14 mouse cellular contexts compared by ENCODE assay signal in genomic region chr5:151126608-151127005, GRCm38 (mm10).
DNase-seq lines count a peak whose midpoint lies in the region; ATAC-seq lines count a peak whose summit lies in the region.
"Had no signal": no experiment of that assay in that cellular context is flagged by ENCODE, and none has a peak within 500 bp of the region (broad histone marks: within the 10 kb centered on the region; RNA-seq: fewer than 3 reads in every experiment).

No protein-coding gene starts in this region.

- H3K27ac ChIP-seq in hindbrain, embryonic 15.5 days (replicated peaks) = no peak overlapping the region
- no peak overlapping the region for H3K27ac ChIP-seq in hindbrain, embryonic 16.5 days (ENCODE audit: low read depth, low read length)
- peak overlapping the region; percentile 82 for H3K27ac ChIP-seq in lung, embryonic 15.5 days
- H3K27ac ChIP-seq in intestine, embryonic 16.5 days (ENCODE audit: low read length) = peak overlapping the region; percentile 72
- peak overlapping the region; percentile 76 for H3K27ac ChIP-seq in stomach, embryonic 15.5 days
- H3K27ac ChIP-seq: forebrain, embryonic 13.5 days had no signal

- H3K9me3 ChIP-seq in hindbrain, embryonic 15.5 days = no peaks in the 10 kb centered on the region
- H3K9me3 ChIP-seq in hindbrain, embryonic 16.5 days (ENCODE audit: control insufficient read depth, low read length) = no peaks in the 10 kb centered on the region
- no peaks in the 10 kb centered on the region for H3K9me3 ChIP-seq in lung, embryonic 15.5 days
- H3K9me3 ChIP-seq in intestine, embryonic 16.5 days (ENCODE audit: control insufficient read depth, low read length) = no peaks in the 10 kb centered on the region
- no peaks in the 10 kb centered on the region for H3K9me3 ChIP-seq in stomach, embryonic 15.5 days
- H3K9me3 ChIP-seq: forebrain, embryonic 13.5 days had no signal

- no peak for ATAC-seq in hindbrain, embryonic 15.5 days (ENCODE audit: low FRiP score, low read depth)
- no peak for ATAC-seq in hindbrain, embryonic 16.5 days
- ATAC-seq in lung, embryonic 15.5 days (ENCODE audit: borderline replicate concordance, extremely low read depth, low FRiP score, low TSS enrichment) = no peak
- ATAC-seq in intestine, embryonic 16.5 days = no peak
- ATAC-seq in stomach, embryonic 15.5 days (ENCODE audit: insufficient read depth, low FRiP score, low read depth) = no peak
- no peak for ATAC-seq in megakaryocyte-erythroid progenitor cell, adult 5-6 weeks (replicated peaks; ENCODE audit: low FRiP score, low TSS enrichment, poor library complexity, severe bottlenecking)
- ATAC-seq: forebrain, embryonic 13.5 days had no signal

- DNase-seq in lung, postnatal 36 days = no peak
- no peak for DNase-seq in spleen, adult 12 weeks (ENCODE audit: low spot score)
- DNase-seq: adrenal gland, postnatal 14 days; cerebellum, adult 11-12 months; gastrocnemius, postnatal 14 days; liver; thymus, adult 18-20 months had no signal

- H3K36me3 ChIP-seq in hindbrain, embryonic 15.5 days = no peaks in the 10 kb centered on the region
- H3K36me3 ChIP-seq in hindbrain, embryonic 16.5 days (ENCODE audit: control insufficient read depth, insufficient read depth, low read length) = no peaks in the 10 kb centered on the region
- no peaks in the 10 kb centered on the region for H3K36me3 ChIP-seq in lung, embryonic 15.5 days
- H3K36me3 ChIP-seq in intestine, embryonic 16.5 days (ENCODE audit: control insufficient read depth, insufficient read depth, low read length) = no peaks in the 10 kb centered on the region
- 0 out of 2 replicates have a peak, but pooled peaks cover 5% of the 10 kb centered on the region for H3K36me3 ChIP-seq in stomach, embryonic 15.5 days

- H3K9ac ChIP-seq in hindbrain, embryonic 15.5 days = no peak overlapping the region
- no peak overlapping the region for H3K9ac ChIP-seq in hindbrain, embryonic 16.5 days (ENCODE audit: low read depth, low read length)
- no peak overlapping the region for H3K9ac ChIP-seq in lung, embryonic 15.5 days
- peak overlapping the region; percentile 37 for H3K9ac ChIP-seq in intestine, embryonic 16.5 days (ENCODE audit: low read depth, low read length)
- H3K9ac ChIP-seq in stomach, embryonic 15.5 days = peak overlapping the region; percentile 12; the same call in 1 of the 2 replicates
- H3K9ac ChIP-seq: forebrain, embryonic 13.5 days had no signal

- no peaks in the 10 kb centered on the region for H3K27me3 ChIP-seq in hindbrain, embryonic 15.5 days
- no peaks in the 10 kb centered on the region for H3K27me3 ChIP-seq in hindbrain, embryonic 16.5 days (replicated peaks; ENCODE audit: control insufficient read depth, insufficient read depth, low read length)
- H3K27me3 ChIP-seq in lung, embryonic 15.5 days = no peaks in the 10 kb centered on the region
- no peaks in the 10 kb centered on the region for H3K27me3 ChIP-seq in intestine, embryonic 16.5 days (replicated peaks; ENCODE audit: control insufficient read depth, insufficient read depth, low read length)
- no peaks in the 10 kb centered on the region for H3K27me3 ChIP-seq in stomach, embryonic 15.5 days (replicated peaks)
- H3K27me3 ChIP-seq: forebrain, embryonic 13.5 days had no signal

- 0 out of 2 replicates have a peak overlapping the region, but pooled peaks have one; percentile 12 for H3K4me2 ChIP-seq in hindbrain, embryonic 15.5 days
- no peak overlapping the region for H3K4me2 ChIP-seq in hindbrain, embryonic 16.5 days (ENCODE audit: low read length)
- H3K4me2 ChIP-seq in lung, embryonic 15.5 days = peak overlapping the region; percentile 43
- H3K4me2 ChIP-seq in intestine, embryonic 16.5 days (ENCODE audit: low read depth, low read length) = peak overlapping the region; percentile 15
- H3K4me2 ChIP-seq in stomach, embryonic 15.5 days = peak overlapping the region; percentile 34
- H3K4me2 ChIP-seq: forebrain, embryonic 13.5 days had no signal

- WGBS in hindbrain, embryonic 15.5 days = 60% methylated on average over 10 of the region's 10 CpGs
- 63% methylated on average over 10 of the region's 10 CpGs for WGBS in hindbrain, embryonic 16.5 days
- WGBS in lung, embryonic 15.5 days = 31% methylated on average over 10 of the region's 10 CpGs
- 48% methylated on average over 10 of the region's 10 CpGs for WGBS in intestine, embryonic 16.5 days
- WGBS in stomach, embryonic 15.5 days = 40% methylated on average over 10 of the region's 10 CpGs

- H3K4me3 ChIP-seq in hindbrain, embryonic 15.5 days = no peak overlapping the region
- no peak overlapping the region for H3K4me3 ChIP-seq in hindbrain, embryonic 16.5 days (ENCODE audit: low read length)
- H3K4me3 ChIP-seq in lung, embryonic 15.5 days = peak overlapping the region; percentile 39
- H3K4me3 ChIP-seq in intestine, embryonic 16.5 days (ENCODE audit: low read length) = peak overlapping the region; percentile 37
- H3K4me3 ChIP-seq in stomach, embryonic 15.5 days (replicated peaks) = peak overlapping the region; percentile 42
- H3K4me3 ChIP-seq: forebrain, embryonic 13.5 days had no signal

- H3K4me1 ChIP-seq in hindbrain, embryonic 15.5 days (replicated peaks) = 0 out of 2 replicates have a peak, but pooled peaks cover 5% of the 10 kb centered on the region
- H3K4me1 ChIP-seq in hindbrain, embryonic 16.5 days (ENCODE audit: control insufficient read depth, insufficient read depth, low read depth, low read length) = no peaks in the 10 kb centered on the region
- H3K4me1 ChIP-seq in lung, embryonic 15.5 days = peaks cover 26% of the 10 kb centered on the region
- H3K4me1 ChIP-seq in intestine, embryonic 16.5 days (ENCODE audit: control insufficient read depth, insufficient read depth, low read length) = no peaks in the 10 kb centered on the region
- H3K4me1 ChIP-seq in stomach, embryonic 15.5 days = peaks cover 7% of the 10 kb centered on the region; the same call in 1 of the 2 replicates
- H3K4me1 ChIP-seq: forebrain, embryonic 13.5 days had no signal

Comparison
In these comparisons a context has a peak if more than half of its experiments do, and no peak if none do; other contexts are left out.
1. H3K27ac ChIP-seq: peak in lung, embryonic 15.5 days (single experiment), intestine, embryonic 16.5 days (single experiment) and stomach, embryonic 15.5 days (single experiment); none in hindbrain, embryonic 15.5 days (single experiment) and hindbrain, embryonic 16.5 days (single experiment).
2. H3K4me3 ChIP-seq: peak in lung, embryonic 15.5 days (single experiment), intestine, embryonic 16.5 days (single experiment) and stomach, embryonic 15.5 days (single experiment); none in hindbrain, embryonic 15.5 days (single experiment) and hindbrain, embryonic 16.5 days (single experiment).
3. H3K9ac ChIP-seq: peak in intestine, embryonic 16.5 days (single experiment) and stomach, embryonic 15.5 days (single experiment); none in hindbrain, embryonic 15.5 days (single experiment), hindbrain, embryonic 16.5 days (single experiment) and lung, embryonic 15.5 days (single experiment).